Mouse (Mus musculus) thymus, postnatal 0 days (tissue): Measurements from ENCODE around the gene Dennd1c. TPM values are rescaled to one million over a fixed set of nuclear protein-coding genes. Genes with fewer than 3 reads are reported as not detected.

Experiments
- DNase-seq: peaks from one replicate; pipeline ENCODE4 v3.0.0-alpha.2; 2015; ENCODE audit warnings: low spot score
- polyA plus RNA-seq: library from polyadenylated mRNA; unstranded; fragments of >200 nt; fragmentation: Nextera tagmentation; extraction: Ambion mirVana; gene quantifications from 2 replicates; pipeline ENCODE4 v1.2.1, GENCODE M21; 2015

Gene Dennd1c
- polyA plus RNA-seq, 1 experiment from 2014 or later, result 65.1 TPM

GRCm38 (mm10) chr17:57095855-57096622, 17.7 kb upstream of the Dennd1c start:
- DNase-seq, result peak; percentile 51

DNA sequence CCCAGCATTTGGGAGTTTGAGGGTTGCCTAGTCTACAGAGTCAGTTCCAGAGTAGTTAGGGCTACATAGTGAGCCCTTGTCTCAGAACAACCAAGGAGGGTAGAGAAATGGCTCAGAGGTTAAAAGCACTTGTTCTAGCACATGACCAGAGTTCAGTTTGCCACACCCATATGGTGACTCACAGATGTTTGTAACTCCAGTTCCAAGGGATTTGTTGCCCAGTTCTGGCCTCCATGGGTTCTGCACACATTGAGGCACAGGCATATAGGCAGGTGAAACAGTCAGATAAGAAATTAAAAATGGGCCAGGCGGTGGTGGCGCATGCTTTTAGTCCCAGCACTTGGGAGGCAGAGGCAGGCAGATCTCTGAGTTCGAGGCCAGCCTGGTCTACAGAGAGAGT, 15.9 kb upstream of the Dennd1c start:
- no peak for DNase-seq

DNA sequence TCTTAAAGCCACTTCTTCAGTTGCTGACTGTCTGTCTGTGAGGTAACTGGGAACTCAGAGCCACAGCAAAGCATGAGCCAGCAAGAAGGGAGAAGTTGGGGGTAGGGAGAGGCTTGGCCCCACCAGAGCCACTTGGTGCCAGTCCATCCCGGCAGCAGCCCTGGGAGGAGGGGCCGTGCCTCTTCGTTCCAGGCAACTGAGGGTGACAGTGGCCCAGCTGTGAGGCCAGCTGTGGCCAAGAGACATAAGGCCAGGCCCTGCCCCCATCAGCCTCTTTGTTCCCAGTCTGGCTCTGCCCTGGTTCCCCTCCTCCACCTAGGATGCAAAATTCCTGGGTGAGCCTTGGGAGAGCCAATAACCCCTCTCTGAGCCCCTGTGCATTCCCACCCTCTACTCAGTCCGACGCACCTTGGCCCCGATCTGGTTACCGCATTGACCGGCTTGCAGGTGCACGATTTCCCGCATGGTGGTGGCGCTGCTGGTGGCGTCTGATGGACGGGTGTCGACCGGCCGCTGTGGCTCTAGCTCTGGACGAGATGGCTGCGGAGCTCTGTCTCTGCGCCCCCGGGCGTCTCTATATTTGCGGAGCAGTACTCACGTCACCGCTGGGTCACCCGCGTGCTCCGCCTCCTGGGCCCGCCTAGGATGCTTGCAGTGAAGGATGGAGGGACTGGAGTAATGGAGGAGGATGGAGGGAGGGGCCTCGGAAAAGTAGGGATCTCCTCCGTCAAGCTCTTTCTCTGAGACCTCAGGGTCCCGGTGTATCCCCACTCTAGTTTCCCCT, 8.9 kb upstream of the Dennd1c start, which contains the start of gene Tubb4a:
Gene Tubb4a, minus strand, starts transcription at position 734 of the 784 bp plus-strand sequence.
- DNase-seq, result no peak

GRCm38 (mm10) chr17:57085970-57086757, 7.8 kb upstream of the Dennd1c start:
- DNase-seq, result no peak

DNA sequence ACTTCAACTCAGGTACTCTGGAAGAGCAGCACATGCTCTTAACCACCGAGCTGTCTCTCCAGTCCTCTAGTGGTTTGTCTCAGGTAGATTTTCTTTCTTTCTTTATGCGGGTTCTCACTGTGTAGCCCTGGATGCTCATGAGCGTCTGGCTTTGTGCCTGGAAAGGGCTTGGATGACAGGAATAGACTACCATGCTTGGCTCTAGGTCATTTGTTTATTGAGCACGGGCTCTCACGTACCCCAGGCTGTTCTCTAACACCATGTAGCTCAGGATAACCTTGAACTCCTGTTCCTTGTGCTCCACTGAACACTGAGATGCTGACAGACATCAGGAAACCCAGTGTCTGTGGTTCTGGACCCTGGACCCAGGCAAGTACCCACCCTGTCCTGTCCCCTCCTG, 4.2 kb upstream of the Dennd1c start:
- no peak for DNase-seq

DNA sequence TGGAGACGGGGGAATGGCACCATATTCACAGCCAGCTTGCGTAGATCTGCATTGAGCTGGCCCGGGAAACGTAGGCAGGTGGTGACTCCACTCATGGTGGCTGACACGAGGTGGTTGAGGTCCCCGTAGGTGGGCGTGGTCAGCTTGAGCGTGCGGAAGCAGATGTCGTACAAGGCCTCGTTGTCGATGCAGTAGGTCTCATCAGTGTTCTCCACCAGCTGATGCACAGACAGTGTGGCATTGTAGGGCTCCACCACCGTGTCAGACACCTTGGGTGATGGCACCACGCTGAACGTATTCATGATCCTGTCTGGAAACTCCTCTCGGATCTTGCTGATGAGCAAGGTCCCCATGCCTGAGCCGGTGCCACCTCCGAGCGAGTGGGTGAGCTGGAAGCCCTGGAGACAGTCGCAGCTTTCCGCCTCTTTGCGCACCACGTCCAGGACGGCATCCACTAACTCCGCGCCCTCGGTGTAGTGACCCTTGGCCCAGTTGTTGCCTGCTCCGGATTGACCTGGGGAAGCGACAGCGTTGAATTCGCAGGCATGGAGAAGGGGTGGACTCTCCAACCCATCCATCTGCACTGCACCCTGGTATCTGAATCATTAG, 3.0 kb upstream of the Dennd1c start:
- no peak for DNase-seq

GRCm38 (mm10) chr17:57079919-57080318, 1.6 kb upstream of the Dennd1c start:
- DNase-seq, result no peak

- DNase-seq, result peak; percentile 39
Observed at GRCm38 (mm10) chr17:57076916-57077315, 1.4 kb downstream of the Dennd1c start.

- peak; percentile 81 for DNase-seq
Observed at GRCm38 (mm10) chr17:57070699-57071098, 7.6 kb downstream of the Dennd1c start.

DNA sequence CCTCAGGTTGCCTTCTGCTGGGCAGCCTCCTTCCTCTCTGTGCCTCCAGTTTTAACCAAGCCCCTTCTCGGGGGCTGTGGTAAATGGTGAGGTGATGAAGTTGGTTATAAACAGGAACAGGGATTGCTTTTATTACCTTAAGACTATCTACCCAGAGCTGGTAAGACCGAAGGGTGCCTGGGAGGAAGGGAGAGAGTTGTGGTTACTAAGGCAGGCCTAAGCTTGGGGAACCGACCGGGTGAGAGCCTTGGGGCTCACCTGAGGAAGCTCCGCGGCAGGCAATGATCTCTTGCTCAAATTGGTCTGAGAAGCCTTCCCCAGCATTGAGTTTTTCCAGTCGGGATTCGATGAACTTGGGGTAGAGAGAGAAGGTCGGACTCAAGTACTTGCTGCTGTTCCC, 8.0 kb downstream of the Dennd1c start:
- DNase-seq, result no peak

GRCm38 (mm10) chr17:57066908-57067307, 11.4 kb downstream of the Dennd1c start:
- no peak for DNase-seq

- DNase-seq, result no peak
Observed at GRCm38 (mm10) chr17:57063031-57063430, 15.3 kb downstream of the Dennd1c start.

DNA sequence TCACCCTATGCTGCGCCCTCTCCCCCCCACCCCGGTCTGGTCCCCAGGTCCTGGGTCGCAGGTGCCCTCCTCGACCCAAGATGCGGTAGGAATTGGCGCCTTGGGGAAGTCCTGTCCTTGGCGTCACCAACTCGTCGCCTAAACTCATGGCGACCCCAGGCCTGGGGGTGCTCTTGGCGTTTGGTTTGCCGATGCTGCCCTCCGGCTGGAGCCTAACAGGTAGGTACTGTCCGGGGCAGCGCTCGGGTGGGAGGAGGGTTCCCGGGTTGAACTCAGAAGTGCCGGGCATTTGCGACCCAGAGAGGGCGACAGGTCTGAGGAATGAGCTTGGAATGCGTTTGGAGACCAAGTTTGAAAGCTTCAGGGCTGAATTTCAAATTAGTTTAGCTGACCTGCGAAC, 15.8 kb downstream of the Dennd1c start:
- no peak for DNase-seq

- peak; percentile 59 for DNase-seq
Observed at GRCm38 (mm10) chr17:57062011-57062521, 16.2 kb downstream of the Dennd1c start.

GRCm38 (mm10) chr17:57061069-57061468, 17.2 kb downstream of the Dennd1c start:
- peak; percentile 37 for DNase-seq

DNA sequence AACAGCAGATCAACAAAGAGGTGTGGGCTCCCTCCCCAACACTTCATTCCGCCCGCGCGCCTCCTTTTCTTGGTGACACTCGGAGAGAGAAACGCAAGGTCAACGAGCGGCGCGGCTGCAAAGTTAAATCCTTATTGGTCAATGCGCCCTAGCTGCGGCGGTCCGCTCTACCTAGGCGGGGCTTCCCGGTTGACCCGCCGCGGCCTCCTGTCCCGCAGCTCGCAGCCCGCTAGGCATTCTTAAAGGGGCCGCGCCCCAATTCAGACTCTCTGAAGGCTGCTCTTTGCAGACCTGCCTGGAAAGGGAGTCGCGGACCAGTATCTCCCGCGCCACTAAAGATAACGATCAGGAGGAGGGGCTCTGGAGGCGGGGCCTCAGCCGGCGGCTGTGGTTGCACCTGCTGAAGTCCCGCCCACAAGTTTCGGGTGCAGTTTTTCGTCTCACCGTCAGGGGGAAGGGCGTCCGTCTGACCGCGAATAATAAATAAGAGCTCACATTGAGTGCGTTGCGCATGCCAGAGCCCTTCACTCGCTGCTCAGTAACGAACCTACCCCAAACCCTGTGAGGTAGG, 18.0 kb downstream of the Dennd1c start:
- DNase-seq, result peak; percentile 96

GRCm38 (mm10) chr17:57059486-57059977, 18.8 kb downstream of the Dennd1c start, which contains the start of gene Slc25a23:
Slc25a23 (minus strand) TSS chr17:57059863.
- peak; percentile 81 for DNase-seq

GRCm38 (mm10) chr17:57058891-57059485, 19.3 kb downstream of the Dennd1c start, which contains the start of gene Crb3:
Crb3 (plus strand) TSS chr17:57059105.
- DNase-seq, result no peak

- DNase-seq, result no peak
Observed at GRCm38 (mm10) chr17:57056246-57056645, 22.1 kb downstream of the Dennd1c start.

DNA sequence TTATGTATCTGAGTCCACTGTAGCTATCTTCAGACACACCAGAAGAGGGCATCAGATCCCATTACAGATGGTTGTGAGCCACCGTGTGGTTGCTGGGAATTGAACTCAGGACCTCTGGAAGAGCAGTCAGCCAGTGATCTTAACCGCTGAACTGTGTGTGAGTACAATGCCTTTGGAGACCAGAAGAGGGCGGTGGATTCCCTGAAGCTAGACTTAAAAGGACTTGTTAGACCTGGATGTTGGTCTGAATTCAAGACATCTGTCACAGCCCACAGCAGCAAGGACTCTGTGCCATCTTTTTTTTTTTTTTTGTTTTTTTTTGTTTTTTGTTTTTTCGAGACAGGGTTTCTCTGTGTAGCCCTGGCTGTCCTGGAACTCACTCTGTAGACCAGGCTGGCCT, 26.6 kb downstream of the Dennd1c start:
- peak; percentile 59 for DNase-seq
